Mouse (Mus musculus) MEL (cell line): Measurements from ENCODE around the gene Adgrf3. TPM values are rescaled to one million over a fixed set of nuclear protein-coding genes. Genes with fewer than 3 reads are reported as not detected.

ENCODE experiments used
- DNase-seq: peaks from one replicate; pipeline ENCODE4 v3.0.0; 2011; ENCODE audit warnings: low read depth, low spot score
- H3K27ac ChIP-seq: 2 replicates; pipeline ENCODE4 v1.5.1; 2012; ENCODE audit warnings: low read depth, mild to moderate bottlenecking, control low read depth, low read length, moderate library complexity; ENCODE audit not compliant: control insufficient read depth
- H3K27me3 ChIP-seq, 2 experiments: fragments of 150-350 bp in 1 of 2; sonication (generic) in 1 of 2; 2 replicates each; pipeline ENCODE4 v1.6.1; 2012; ENCODE audit warnings: low read length in 2 of 2, mild to moderate bottlenecking in 2 of 2, improper control_type of control experiment in 1 of 2, moderate library complexity in 1 of 2; ENCODE audit not compliant: insufficient read depth in 2 of 2, control insufficient read depth in 1 of 2
- H3K36me3 ChIP-seq, 2 experiments: 2 replicates each; pipeline ENCODE4 v1.6.1; 2012 to 2014; ENCODE audit warnings: low read length in 2 of 2, improper control_type of control experiment in 1 of 2, inconsistent platforms in 1 of 2, mild to moderate bottlenecking in 1 of 2; ENCODE audit not compliant: insufficient read depth in 2 of 2, control insufficient read depth in 1 of 2
- H3K4me1 ChIP-seq, 2 experiments: fragments of 150-350 bp in 1 of 2; sonication (generic) in 1 of 2; 2 replicates each; pipeline ENCODE4 v1.6.1; 2012; ENCODE audit warnings: low read length in 2 of 2, improper control_type of control experiment in 1 of 2, mild to moderate bottlenecking in 1 of 2; ENCODE audit not compliant: insufficient read depth in 2 of 2, control insufficient read depth in 1 of 2
- H3K4me3 ChIP-seq, 2 experiments: fragments of 150-350 bp in 1 of 2; sonication (generic) in 1 of 2; 2 replicates each; pipeline ENCODE4 v1.5.1; 2012; ENCODE audit warnings: low read depth in 2 of 2, low read length in 2 of 2, mild to moderate bottlenecking in 2 of 2, moderate library complexity in 2 of 2, control low read depth in 1 of 2, improper control_type of control experiment in 1 of 2; ENCODE audit not compliant: control insufficient read depth in 1 of 2, insufficient read depth in 1 of 2
- H3K79me2 ChIP-seq: 2 replicates; pipeline ENCODE4 v1.6.1; 2012; ENCODE audit warnings: mild to moderate bottlenecking, low read length, moderate library complexity; ENCODE audit not compliant: control insufficient read depth, poor library complexity, insufficient read depth
- H3K9ac ChIP-seq: 2 replicates; pipeline ENCODE4 v1.6.1; 2012; ENCODE audit warnings: low read depth, mild to moderate bottlenecking, control low read depth, low read length, moderate library complexity; ENCODE audit not compliant: control insufficient read depth, poor library complexity, severe bottlenecking
- H3K9me3 ChIP-seq: fragments of 150-350 bp; sonication (generic); replicated peaks from 2 replicates; pipeline ENCODE4 v1.6.1; 2012; ENCODE audit warnings: mild to moderate bottlenecking, low read length, improper control_type of control experiment, moderate library complexity; ENCODE audit not compliant: insufficient read depth
- BHLHE40 ChIP-seq: IDR thresholded peaks from 2 replicates; pipeline ENCODE4 v1.6.1; 2012; ENCODE audit warnings: low read depth, mild to moderate bottlenecking, inconsistent platforms, low read length, improper control_type of control experiment, borderline replicate concordance
- CHD1 ChIP-seq: IDR thresholded peaks from 2 replicates; pipeline ENCODE4 v1.6.1; 2012; ENCODE audit warnings: low read depth, mild to moderate bottlenecking, inconsistent platforms, low read length, improper control_type of control experiment
- EP300 ChIP-seq, 2 experiments: IDR thresholded peaks; 2 replicates each; pipeline ENCODE4 v1.6.1; 2011; ENCODE audit warnings: improper control_type of control experiment in 2 of 2, low read length in 2 of 2, low read depth in 1 of 2, mild to moderate bottlenecking in 1 of 2
- ETS1 ChIP-seq: IDR thresholded peaks from 2 replicates; pipeline ENCODE4 v1.6.1; 2012; ENCODE audit warnings: low read depth, mild to moderate bottlenecking, inconsistent platforms, low read length, improper control_type of control experiment, moderate library complexity
- MYB ChIP-seq: IDR thresholded peaks from 2 replicates; pipeline ENCODE4 v1.6.1; 2011; ENCODE audit warnings: mild to moderate bottlenecking, low read depth, low read length, improper control_type of control experiment
- MYC ChIP-seq: IDR thresholded peaks from 2 replicates; pipeline ENCODE4 v1.6.1; 2011; ENCODE audit warnings: low read depth, mild to moderate bottlenecking, low read length, improper control_type of control experiment, moderate library complexity
- POLR2A ChIP-seq, 2 experiments: IDR thresholded peaks; 2 replicates each; pipeline ENCODE4 v1.6.1; 2011 to 2012; ENCODE audit warnings: low read length in 2 of 2, mild to moderate bottlenecking in 2 of 2, control low read depth in 1 of 2, improper control_type of control experiment in 1 of 2, low read depth in 1 of 2, moderate library complexity in 1 of 2; ENCODE audit not compliant: control insufficient read depth in 1 of 2, insufficient read depth in 1 of 2, poor library complexity in 1 of 2
- POLR2AphosphoS2 ChIP-seq: IDR thresholded peaks from 2 replicates; pipeline ENCODE4 v1.6.1; 2011; ENCODE audit warnings: low read length, improper control_type of control experiment
- SIN3A ChIP-seq: IDR thresholded peaks from 2 replicates; pipeline ENCODE4 v1.6.1; 2012; ENCODE audit warnings: low read length, improper control_type of control experiment, inconsistent platforms
- TAL1 ChIP-seq: IDR thresholded peaks from 2 replicates; pipeline ENCODE4 v1.6.1; 2012; ENCODE audit warnings: mild to moderate bottlenecking, inconsistent platforms, low read length, moderate library complexity, mixed read lengths
- TBP ChIP-seq: IDR thresholded peaks from 2 replicates; pipeline ENCODE4 v1.8.0; 2011; ENCODE audit warnings: low read depth, low read length, improper control_type of control experiment
- TCF12 ChIP-seq: IDR thresholded peaks from 2 replicates; pipeline ENCODE4 v1.6.1; 2014; ENCODE audit warnings: low read depth, mild to moderate bottlenecking, inconsistent platforms, low read length, improper control_type of control experiment, moderate library complexity
- UBTF ChIP-seq: IDR thresholded peaks from 2 replicates; pipeline ENCODE4 v1.6.1; 2012; ENCODE audit warnings: low read depth, mild to moderate bottlenecking, inconsistent platforms, low read length, improper control_type of control experiment, moderate library complexity, borderline replicate concordance; ENCODE audit not compliant: insufficient read depth
- ZC3H11A ChIP-seq: IDR thresholded peaks from 2 replicates; pipeline ENCODE4 v1.6.1; 2012; ENCODE audit warnings: low read depth, mild to moderate bottlenecking, inconsistent platforms, low read length, improper control_type of control experiment
- ZMIZ1 ChIP-seq: IDR thresholded peaks from 2 replicates; pipeline ENCODE4 v1.6.1; 2012; ENCODE audit warnings: low read depth, mild to moderate bottlenecking, inconsistent platforms, low read length, improper control_type of control experiment, moderate library complexity
- ZNF384 ChIP-seq: IDR thresholded peaks from 2 replicates; pipeline ENCODE4 v1.6.1; 2012; ENCODE audit warnings: low read depth, mild to moderate bottlenecking, inconsistent platforms, low read length, improper control_type of control experiment
- polyA plus RNA-seq, 2 experiments: library from polyadenylated mRNA; stranded (reverse) in 1 of 2; unstranded in 1 of 2; fragments of >175 nt in 1 of 2; fragments of >200 nt in 1 of 2; gene quantifications; 2 replicates each; pipeline versions ENCODE4 v1.2.1 to v1.2.4; 2012; ENCODE audit warnings: low replicate concordance in 2 of 2, low read depth in 1 of 2; ENCODE audit not compliant: insufficient read length in 2 of 2, insufficient read depth in 1 of 2, missing spikeins in 1 of 2
- total RNA-seq: library from RNA; depleted of rRNA; stranded (reverse); fragments of 300-350 nt; gene quantifications from 2 replicates; pipeline ENCODE4 v1.2.3, GENCODE M21; 2012

The Adgrf3 gene
- total and polyA plus RNA-seq, 3 experiments: 1.7 to 2.7 TPM; not detected in 1

GRCm38 (mm10) chr5:30155821-30156629 is 49.5 kb downstream of the Adgrf3 start (continued):
- TF ChIP-seq CHD1: peak; percentile 97
- TF ChIP-seq TCF12: no peak
- peak; percentile 87 for TF ChIP-seq SIN3A
- no peak for TF ChIP-seq ZC3H11A
- TF ChIP-seq MYC: 0 out of 2 replicates have a peak, but pooled peaks have one; percentile 49
- no peak for TF ChIP-seq MYB
- TF ChIP-seq TAL1: no peak
- TF ChIP-seq ZNF384: no peak
- no peak for TF ChIP-seq POLR2AphosphoS2
- TF ChIP-seq BHLHE40: no peak
- no peak for TF ChIP-seq ETS1
- TF ChIP-seq TBP: peak; percentile 44; the same call in 1 of the 2 replicates

GRCm38 (mm10) chr5:30155395-30155792 is 50.1 kb downstream of the Adgrf3 start:
- no peak for DNase-seq
- peak overlapping the region; percentile 68 to 88 for H3K4me3 ChIP-seq
- TF ChIP-seq EP300 (IDR thresholded peaks at IDR 0.05; ENCODE audit: low read depth in 1 of 2, low read length in 2 of 2): 0 out of 4 replicates have a peak, but pooled peaks of 1 of the 2 experiments have one; percentile 2
- peak in 1 of 2 experiments; percentile 23; a peak in 1 of 4 replicates for TF ChIP-seq POLR2A (IDR thresholded peaks at IDR 0.05; ENCODE audit: control insufficient read depth in 1 of 2, insufficient read depth in 1 of 2, low read depth in 1 of 2, low read length in 2 of 2, poor library complexity in 1 of 2)
- TF ChIP-seq ZMIZ1: peak; percentile 13
- no peak for TF ChIP-seq SIN3A
- TF ChIP-seq UBTF: no peak; the same call in 1 of the 2 replicates
- H3K27me3 ChIP-seq: no peaks in the 10 kb centered on the region
- H3K9me3 ChIP-seq: no peaks in the 10 kb centered on the region
- peaks cover 0 to 33% of the 10 kb centered on the region in 2 experiments; a peak in 2 of 4 replicates for H3K36me3 ChIP-seq
- H3K9ac ChIP-seq: peak overlapping the region; percentile 92
- peaks cover 7 to 11% of the 10 kb centered on the region in 2 experiments for H3K4me1 ChIP-seq
- H3K79me2 ChIP-seq: peaks cover 55% of the 10 kb centered on the region
- peak overlapping the region; percentile 91 for H3K27ac ChIP-seq
